Mouse (Mus musculus) CD4-positive helper T cell, adult 2 months (primary cell): ENCODE measurements around the gene Ddx18.
A peak's percentile ranks its signal among the peaks of the same experiment; 100 is the strongest.

ENCODE experiments used
- DNase-seq: peaks from one replicate; pipeline ENCODE4 v3.0.0-alpha.2; 2012; ENCODE audit warnings: low read depth, missing footprints, low spot score

Ddx18 gene

GRCm38 (mm10) chr1:121567521-121568489 lies at the start of gene Ddx18:
Gene Ddx18, minus strand, starts transcription at chr1:121567989.
- DNase-seq = peak; percentile 94

GRCm38 (mm10) chr1:121608000-121608399 lies 40.2 kb upstream of the Ddx18 start:
- DNase-seq = no peak

- DNase-seq = no peak
These were observed 37.3 kb upstream of the Ddx18 start for GRCm38 (mm10) chr1:121605118-121605517.

- DNase-seq = no peak
These were observed 34.1 kb upstream of the Ddx18 start for GRCm38 (mm10) chr1:121601893-121602292.

- no peak for DNase-seq
These were observed 33.3 kb upstream of the Ddx18 start for GRCm38 (mm10) chr1:121601084-121601483.

GRCm38 (mm10) chr1:121598421-121598820 lies 30.6 kb upstream of the Ddx18 start:
- DNase-seq = no peak

GRCm38 (mm10) chr1:121596951-121597625 lies 29.3 kb upstream of the Ddx18 start:
- DNase-seq = no peak

GRCm38 (mm10) chr1:121584838-121585237 lies 17.0 kb upstream of the Ddx18 start:
- no peak for DNase-seq

GRCm38 (mm10) chr1:121581133-121581855 lies 13.5 kb upstream of the Ddx18 start:
- DNase-seq = no peak

GRCm38 (mm10) chr1:121577491-121577890 lies 9.7 kb upstream of the Ddx18 start:
- DNase-seq = no peak

GRCm38 (mm10) chr1:121570522-121570921 lies 2.7 kb upstream of the Ddx18 start:
- no peak for DNase-seq

- no peak for DNase-seq
These were observed 9.9 kb downstream of the Ddx18 start for GRCm38 (mm10) chr1:121557861-121558260.

- DNase-seq = no peak
These were observed 16.3 kb downstream of the Ddx18 start for GRCm38 (mm10) chr1:121551457-121551835.

- DNase-seq = no peak
These were observed 16.9 kb downstream of the Ddx18 start for GRCm38 (mm10) chr1:121550801-121551456.

GRCm38 (mm10) chr1:121549456-121549855 lies 18.3 kb downstream of the Ddx18 start:
- DNase-seq = no peak

- DNase-seq = no peak
These were observed 19.1 kb downstream of the Ddx18 start for GRCm38 (mm10) chr1:121548667-121549066.

GRCm38 (mm10) chr1:121546844-121547243 lies 20.9 kb downstream of the Ddx18 start:
- DNase-seq = no peak

GRCm38 (mm10) chr1:121540361-121540760 lies 27.4 kb downstream of the Ddx18 start:
- DNase-seq = no peak

GRCm38 (mm10) chr1:121531439-121531838 lies 36.4 kb downstream of the Ddx18 start:
- no peak for DNase-seq

GRCm38 (mm10) chr1:121529286-121529685 lies 38.5 kb downstream of the Ddx18 start:
- DNase-seq = no peak

GRCm38 (mm10) chr1:121528399-121528720 lies 39.4 kb downstream of the Ddx18 start, which contains the start of gene Htr5b:
Gene Htr5b, minus strand, starts transcription at chr1:121528465.
- DNase-seq = no peak
